8 mouse cellular contexts compared by ENCODE assay signal in the genomic region with DNA sequence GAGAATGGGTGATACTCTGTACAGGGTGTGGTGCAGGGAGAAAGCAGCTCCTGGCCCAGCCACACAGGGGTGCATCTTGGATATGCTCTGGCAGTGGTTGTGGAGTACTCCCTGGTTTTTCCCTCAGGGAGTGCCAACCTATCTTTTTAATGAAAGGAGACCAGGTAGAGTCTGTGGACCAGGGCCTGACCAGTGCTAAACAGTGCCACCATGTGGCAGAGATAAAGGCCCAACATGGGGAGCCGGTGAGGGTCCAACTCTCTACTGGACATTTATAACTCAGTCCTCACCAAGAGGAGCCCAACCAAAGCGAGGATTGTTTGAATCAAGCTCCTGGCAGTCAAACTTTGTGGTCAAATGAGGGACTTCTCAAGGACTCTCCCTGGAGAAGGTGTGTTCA.
DNase-seq lines count a peak whose midpoint lies in the region; ATAC-seq and TF ChIP-seq lines count a peak whose summit lies in the region.

No protein-coding gene starts in this region.

- ATAC-seq in liver, embryonic 14.5 days (ENCODE audit: insufficient read depth), result no peak
- ATAC-seq in heart, embryonic 12.5 days (ENCODE audit: insufficient number of reproducible peaks, low FRiP score), result 0 out of 2 replicates have a peak, but pooled peaks have one; percentile 22
- peak; percentile 60 for ATAC-seq in megakaryocyte progenitor cell, adult 5-6 weeks (replicated peaks; ENCODE audit: poor library complexity)

- peak; percentile 10 to 19 for DNase-seq in cerebellum, postnatal 25 days
- DNase-seq in cerebellum, adult 9-10 months, result no peak
- no peak for DNase-seq in liver, embryonic 14.5 days (ENCODE audit: low read depth in 3 of 3, low spot score in 3 of 3)
- DNase-seq in liver, result no peak
- DNase-seq in midbrain, embryonic 10.5 days (ENCODE audit: low spot score), result no peak
- no peak for DNase-seq in left cerebral cortex, postnatal 14 days (ENCODE audit: low spot score in 2 of 2)

- intact Hi-C loops in left cerebral cortex, postnatal 14 days (cut with DNase I), result loop anchor here (5.0 kb wide), 1 partner anchor 152 kb away; no protein-coding TSS in a partner anchor

- H3K27ac ChIP-seq in liver, embryonic 14.5 days, result no peak overlapping the region
- no peak overlapping the region for H3K27ac ChIP-seq in heart, embryonic 12.5 days (ENCODE audit: poor library complexity, severe bottlenecking)
- no peak overlapping the region for H3K27ac ChIP-seq in midbrain, embryonic 10.5 days (replicated peaks)

- no peaks in the 10 kb centered on the region for H3K27me3 ChIP-seq in liver, embryonic 14.5 days (ENCODE audit: control insufficient read depth, insufficient read depth, low read length)
- peaks cover 7% of the 10 kb centered on the region; the same call in 1 of the 2 replicates for H3K27me3 ChIP-seq in heart, embryonic 12.5 days (replicated peaks)
- no peaks in the 10 kb centered on the region for H3K27me3 ChIP-seq in midbrain, embryonic 10.5 days (ENCODE audit: low read depth, poor library complexity, severe bottlenecking)

- WGBS in liver, embryonic 14.5 days (ENCODE audit: insufficient replicate concordance), result 36% methylated on average over 2 of the region's 2 CpGs
- 54% methylated on average over 2 of the region's 2 CpGs for WGBS in heart, embryonic 12.5 days
- WGBS in midbrain, embryonic 10.5 days, result 65% methylated on average over 2 of the region's 2 CpGs

- no peak for TF ChIP-seq EP300 in liver, embryonic 14.5 days (IDR thresholded peaks at IDR 0.05; ENCODE audit: low read depth)

- H3K4me2 ChIP-seq in liver, embryonic 14.5 days (ENCODE audit: low read depth), result no peak overlapping the region
- H3K4me2 ChIP-seq in heart, embryonic 12.5 days, result no peak overlapping the region

- peaks cover 0 to 9% of the 10 kb centered on the region in 2 experiments; a peak in 2 of 4 replicates for H3K4me1 ChIP-seq in liver, embryonic 14.5 days (replicated peaks; ENCODE audit: control insufficient read depth in 2 of 2, insufficient read depth in 2 of 2, low read length in 1 of 2)
- no peaks in the 10 kb centered on the region for H3K4me1 ChIP-seq in heart, embryonic 12.5 days (replicated peaks)
- H3K4me1 ChIP-seq in midbrain, embryonic 10.5 days, result no peaks in the 10 kb centered on the region

- no peak overlapping the region for H3K9ac ChIP-seq in liver, embryonic 14.5 days (replicated peaks)
- H3K9ac ChIP-seq in heart, embryonic 12.5 days, result no peak overlapping the region

- no peaks in the 10 kb centered on the region for H3K9me3 ChIP-seq in liver, embryonic 14.5 days (ENCODE audit: control insufficient read depth, low read length)
- no peaks in the 10 kb centered on the region for H3K9me3 ChIP-seq in heart, embryonic 12.5 days (replicated peaks)
- H3K9me3 ChIP-seq in midbrain, embryonic 10.5 days (replicated peaks), result no peaks in the 10 kb centered on the region

- no peak overlapping the region for H3K4me3 ChIP-seq in liver, embryonic 14.5 days (ENCODE audit: insufficient read depth in 1 of 2, low read depth in 2 of 2, low read length in 2 of 2)
- H3K4me3 ChIP-seq in heart, embryonic 12.5 days, result no peak overlapping the region
- H3K4me3 ChIP-seq in midbrain, embryonic 10.5 days, result no peak overlapping the region

- H3K36me3 ChIP-seq in liver, embryonic 14.5 days (replicated peaks; ENCODE audit: control insufficient read depth, insufficient read depth, low read depth), result no peaks in the 10 kb centered on the region
- no peaks in the 10 kb centered on the region for H3K36me3 ChIP-seq in heart, embryonic 12.5 days
- H3K36me3 ChIP-seq in midbrain, embryonic 10.5 days, result no peaks in the 10 kb centered on the region

- peak; percentile 36 for TF ChIP-seq CTCF in liver, embryonic 14.5 days (IDR thresholded peaks at IDR 0.05; ENCODE audit: low read depth)

Comparison
In these comparisons a context has a peak if more than half of its experiments do, and no peak if none do; other contexts are left out.
1. DNase-seq: peak in cerebellum, postnatal 25 days (2 of 2); none in cerebellum, adult 9-10 months (single experiment), liver, embryonic 14.5 days (0 of 3), liver (single experiment), midbrain, embryonic 10.5 days (single experiment) and left cerebral cortex, postnatal 14 days (0 of 2).